Mouse (Mus musculus): ENCODE results near the gene Nlrp1b.

The Nlrp1b gene

GRCm38 (mm10) chr11:71230684-71231480 is at the start of gene Nlrp1b:
TSS of gene Nlrp1b (minus strand) at chr11:71230733.
- no peak for ATAC-seq (ENCODE audit: insufficient number of reproducible peaks, low FRiP score, low TSS enrichment)

- no peak for ATAC-seq (ENCODE audit: insufficient number of reproducible peaks, low FRiP score, low TSS enrichment)
These were observed 30.5 kb upstream of the Nlrp1b start for GRCm38 (mm10) chr11:71261036-71261435.

- no peak for ATAC-seq (ENCODE audit: insufficient number of reproducible peaks, low FRiP score, low TSS enrichment)
These were observed 20.8 kb upstream of the Nlrp1b start for GRCm38 (mm10) chr11:71251333-71251732.

GRCm38 (mm10) chr11:71224614-71225013 is 5.9 kb downstream of the Nlrp1b start:
- no peak for ATAC-seq (ENCODE audit: insufficient number of reproducible peaks, low FRiP score, low TSS enrichment)

GRCm38 (mm10) chr11:71202703-71203102 is 27.8 kb downstream of the Nlrp1b start:
- no peak for ATAC-seq (ENCODE audit: insufficient number of reproducible peaks, low FRiP score, low TSS enrichment)

- no peak for ATAC-seq (ENCODE audit: insufficient number of reproducible peaks, low FRiP score, low TSS enrichment)
These were observed 31.2 kb downstream of the Nlrp1b start for GRCm38 (mm10) chr11:71199349-71199748.

- ATAC-seq (ENCODE audit: insufficient number of reproducible peaks, low FRiP score, low TSS enrichment): no peak
These were observed 60.9 kb downstream of the Nlrp1b start for GRCm38 (mm10) chr11:71169633-71170032.

- no peak for ATAC-seq (ENCODE audit: insufficient number of reproducible peaks, low FRiP score, low TSS enrichment)
These were observed 66.4 kb downstream of the Nlrp1b start for GRCm38 (mm10) chr11:71164139-71164538.

- ATAC-seq (ENCODE audit: insufficient number of reproducible peaks, low FRiP score, low TSS enrichment): no peak
These were observed 70.9 kb downstream of the Nlrp1b start for GRCm38 (mm10) chr11:71159439-71160136.

GRCm38 (mm10) chr11:71155272-71155671 is 75.3 kb downstream of the Nlrp1b start:
- no peak for ATAC-seq (ENCODE audit: insufficient number of reproducible peaks, low FRiP score, low TSS enrichment)

GRCm38 (mm10) chr11:71144661-71145060 is 85.9 kb downstream of the Nlrp1b start, which contains the start of gene Nlrp1a:
TSS of gene Nlrp1a (minus strand) at chr11:71144704.
- ATAC-seq (ENCODE audit: insufficient number of reproducible peaks, low FRiP score, low TSS enrichment): no peak

- ATAC-seq (ENCODE audit: insufficient number of reproducible peaks, low FRiP score, low TSS enrichment): no peak
These were observed 88.5 kb downstream of the Nlrp1b start for GRCm38 (mm10) chr11:71142031-71142430.

- no peak for ATAC-seq (ENCODE audit: insufficient number of reproducible peaks, low FRiP score, low TSS enrichment)
These were observed 123.4 kb downstream of the Nlrp1b start for GRCm38 (mm10) chr11:71107128-71107527.

GRCm38 (mm10) chr11:71106261-71107021 is 124.1 kb downstream of the Nlrp1b start:
- no peak for ATAC-seq (ENCODE audit: insufficient number of reproducible peaks, low FRiP score, low TSS enrichment)

- no peak for ATAC-seq (ENCODE audit: insufficient number of reproducible peaks, low FRiP score, low TSS enrichment)
These were observed 126.6 kb downstream of the Nlrp1b start for GRCm38 (mm10) chr11:71103931-71104330.
